Mouse (Mus musculus): ENCODE measurements around the gene Gm10697.
"Not testable (repeated sequence)": the region's sequence is repeated elsewhere in the genome, so short reads cannot be mapped to it uniquely, and the experiment has no call there.

The Gm10697 gene

GRCm38 (mm10) chr3:94072544-94072943 is at the start of gene Gm10697:
Gene Gm10697 (minus strand): TSS chr3:94072644.
- not testable (repeated sequence) for DNase-seq (ENCODE audit: low spot score)

GRCm38 (mm10) chr3:94115071-94115470 is 42.6 kb upstream of the Gm10697 start:
- not testable (repeated sequence) for DNase-seq (ENCODE audit: low spot score)

GRCm38 (mm10) chr3:94054785-94055184 is 17.7 kb downstream of the Gm10697 start, which contains the start of gene Gm9125:
Gene Gm9125 (minus strand): TSS chr3:94054885.
- DNase-seq (ENCODE audit: low spot score) = not testable (repeated sequence)

- not testable (repeated sequence) for DNase-seq (ENCODE audit: low spot score)
These were observed 22.8 kb downstream of the Gm10697 start for GRCm38 (mm10) chr3:94049566-94050121.

- not testable (repeated sequence) for DNase-seq (ENCODE audit: low spot score)
These were observed 34.2 kb downstream of the Gm10697 start for GRCm38 (mm10) chr3:94038241-94038640.

GRCm38 (mm10) chr3:94034400-94034799 is 38.0 kb downstream of the Gm10697 start:
- DNase-seq (ENCODE audit: low spot score) = not testable (repeated sequence)
